Mouse (Mus musculus): ENCODE measurements around the gene Fgfr2.

GRCm38 (mm10) chr7:130839380-130840100 is 2283.6 kb downstream of the Fgfr2 start:
- no peak for TF ChIP-seq POLR2A (IDR thresholded peaks at IDR 0.05; ENCODE audit: borderline replicate concordance, extremely low read depth, low read depth, low read length)
- no peak for TF ChIP-seq CTCF (IDR thresholded peaks at IDR 0.05; ENCODE audit: insufficient read depth, low read length)
